Mouse (Mus musculus) myocyte (in vitro differentiated cells): ENCODE results near the gene Fscn2.

Experiments used
- MAX ChIP-seq: IDR thresholded peaks from one replicate; pipeline ENCODE4 v1.6.1; 2011; ENCODE audit warnings: low read depth, mild to moderate bottlenecking, control low read depth
- MYOD1 ChIP-seq, 3 experiments: IDR thresholded peaks; one replicate each; pipeline ENCODE4 v1.6.1; 2011; ENCODE audit warnings: control low read depth in 2 of 3, low read depth in 2 of 3, mild to moderate bottlenecking in 2 of 3, moderate library complexity in 1 of 3; ENCODE audit not compliant: insufficient read length in 2 of 3, control insufficient read depth in 1 of 3
- POLR2A ChIP-seq: IDR thresholded peaks from one replicate; pipeline ENCODE4 v1.6.1; 2011; ENCODE audit warnings: low read depth, mild to moderate bottlenecking, control low read depth, moderate library complexity; ENCODE audit not compliant: insufficient read length
- POLR2AphosphoS2 ChIP-seq: IDR thresholded peaks from one replicate; pipeline ENCODE4 v1.6.1; 2011; ENCODE audit warnings: low read depth, control low read depth; ENCODE audit not compliant: insufficient read length
- REST ChIP-seq: IDR thresholded peaks from one replicate; pipeline ENCODE4 v1.6.1; 2011; ENCODE audit warnings: mild to moderate bottlenecking, control low read depth, moderate library complexity; ENCODE audit not compliant: insufficient read depth, insufficient read length
- SRF ChIP-seq: IDR thresholded peaks from one replicate; pipeline ENCODE4 v1.6.1; 2011; ENCODE audit warnings: low read depth; ENCODE audit not compliant: control insufficient read depth, insufficient read length
- TCF12 ChIP-seq: IDR thresholded peaks from one replicate; pipeline ENCODE4 v1.6.1; 2011; ENCODE audit warnings: mild to moderate bottlenecking, control low read depth; ENCODE audit not compliant: poor library complexity, insufficient read depth, severe bottlenecking
- TCF3 ChIP-seq: IDR thresholded peaks from one replicate; pipeline ENCODE4 v1.6.1; 2011; ENCODE audit warnings: low read depth, control low read depth; ENCODE audit not compliant: insufficient read length
- USF1 ChIP-seq: IDR thresholded peaks from one replicate; pipeline ENCODE4 v1.6.1; 2011; ENCODE audit warnings: low read depth, mild to moderate bottlenecking, control low read depth, moderate library complexity

DNA sequence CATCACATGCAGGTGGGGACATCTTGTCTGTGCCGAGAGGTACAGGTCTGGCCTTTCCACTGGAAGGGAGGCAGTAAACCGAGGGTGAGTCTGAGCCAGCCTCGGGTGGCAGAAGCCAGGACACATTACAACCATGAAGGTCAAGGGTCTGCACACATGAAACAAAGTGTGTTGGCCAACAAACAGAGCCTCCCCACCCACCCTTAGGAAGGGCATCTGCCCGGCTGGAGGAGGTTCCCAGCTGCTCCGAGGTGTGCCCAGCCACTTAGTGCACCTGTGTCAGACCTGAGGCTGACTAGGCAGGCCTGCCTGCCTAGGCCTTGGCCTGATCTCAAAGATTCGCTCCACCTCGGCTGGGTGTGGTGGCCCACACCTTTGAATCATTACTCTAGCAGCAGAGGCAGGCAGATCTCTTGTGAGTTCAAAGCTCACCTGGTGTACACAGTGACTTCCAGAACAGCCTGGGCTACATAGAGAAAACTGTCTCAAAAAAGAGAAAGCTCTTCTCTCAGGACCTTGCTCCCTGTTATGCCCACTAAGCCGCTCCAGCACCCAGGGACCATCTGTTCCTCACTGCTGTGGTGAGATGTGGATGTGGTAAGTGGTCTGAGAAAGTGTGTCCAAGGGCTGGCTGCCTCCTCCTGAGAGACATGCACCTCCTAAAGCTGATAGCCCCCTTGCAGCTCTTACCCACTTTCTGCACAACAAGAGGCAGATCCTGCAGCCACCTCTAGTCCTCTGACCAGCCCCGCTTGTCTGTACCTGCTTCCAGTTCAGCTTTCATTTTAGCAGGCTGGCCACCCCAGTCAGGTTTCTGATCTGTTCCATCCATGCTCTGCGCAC, 9.9 kb upstream of the Fscn2 start:
- TF ChIP-seq POLR2A (no peak), USF1 (no peak), POLR2AphosphoS2 (peak; percentile 53), TCF3 (no peak), MYOD1 (IDR thresholded peaks at IDR 0.05; ENCODE audit: control insufficient read depth in 1 of 3, insufficient read length in 2 of 3, low read depth in 2 of 3) (no peak), TCF12 (no peak), MAX (no peak), REST (no peak), SRF (no peak)
